Mouse (Mus musculus): ENCODE measurements around the gene Hist1h3f. TPM values are rescaled to one million over a fixed set of nuclear protein-coding genes. Genes with fewer than 3 reads are reported as not detected.
"Not testable (repeated sequence)": the region's sequence is repeated elsewhere in the genome, so short reads cannot be mapped to it uniquely, and the experiment has no call there.

Gene Hist1h3f
- polyA plus RNA-seq, 1 experiment from 2014 or later: not detected

DNA sequence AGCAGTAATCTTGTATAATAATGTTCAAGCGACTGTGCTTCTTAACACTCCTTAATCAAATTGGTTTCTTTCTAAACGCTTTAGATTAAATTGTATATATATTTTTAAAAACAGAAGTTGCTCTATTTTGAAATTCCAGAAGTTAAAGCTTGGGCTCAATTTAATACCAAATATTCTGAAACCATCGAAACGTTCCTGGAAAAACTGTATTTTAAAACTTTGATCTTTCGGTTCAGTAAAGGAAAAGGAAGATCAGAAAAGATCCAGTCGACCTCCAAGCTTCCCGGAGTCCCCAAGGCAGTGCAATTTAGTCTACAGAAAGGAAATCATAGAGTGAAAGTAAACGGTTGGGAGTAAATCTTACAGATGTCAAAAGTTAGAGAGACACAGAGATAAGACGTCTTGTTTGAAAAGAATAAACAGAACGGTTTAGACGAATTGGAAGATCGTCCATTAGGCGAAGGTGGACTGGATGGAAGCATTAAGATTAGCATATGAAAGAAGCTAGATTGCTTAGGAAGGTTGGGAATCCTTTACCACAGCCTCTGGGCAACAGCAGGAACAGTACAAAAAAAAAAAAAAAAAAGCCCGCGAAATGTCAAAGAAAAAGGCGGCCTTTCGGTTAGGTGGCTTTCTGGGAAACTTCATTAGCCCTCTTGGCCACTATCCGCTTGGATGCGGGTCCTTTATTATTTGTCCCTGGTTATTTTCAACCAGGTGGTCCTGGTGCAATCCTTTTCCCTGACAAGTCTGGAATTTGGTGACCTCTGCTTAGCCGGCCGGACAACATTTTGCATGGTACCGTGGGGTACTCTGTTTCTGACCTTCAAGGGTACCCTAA, 42.5 kb downstream of the Hist1h3f start:
- Histone ChIP-seq H3K27ac (peak overlapping the region; percentile 81), H3K79me2 (ENCODE audit: inconsistent target) (no peaks in the 10 kb centered on the region), H3K36me3 (ENCODE audit: inconsistent target) (no peaks in the 10 kb centered on the region), H3K4me3 (ENCODE audit: inconsistent target) (peak overlapping the region; percentile 43)
- WGBS (ENCODE audit: missing documents): 6% methylated on average over 22 of the region's 22 CpGs

DNA sequence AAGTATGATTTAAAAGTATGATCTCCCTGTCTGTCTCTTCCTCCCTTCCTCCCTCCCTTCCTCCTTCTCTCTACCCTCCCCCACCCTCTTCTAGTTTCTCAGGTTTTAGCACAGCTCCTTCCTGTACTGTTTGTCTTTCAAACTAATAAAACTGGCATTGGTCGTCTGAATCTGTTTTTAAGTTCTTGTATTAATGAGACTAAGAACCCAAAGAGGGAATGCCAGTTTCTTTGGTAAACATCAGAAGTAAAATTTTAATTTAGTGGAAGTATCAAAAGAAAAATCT, 43.0 kb downstream of the Hist1h3f start:
- Histone ChIP-seq H3K4me3 (ENCODE audit: inconsistent target) (peak overlapping the region; percentile 43), H3K27ac (peak overlapping the region; percentile 81), H3K79me2 (ENCODE audit: inconsistent target) (no peaks in the 10 kb centered on the region), H3K36me3 (ENCODE audit: inconsistent target) (no peaks in the 10 kb centered on the region)
- no CpG with 5 or more reads among the region's 1 CpGs for WGBS (ENCODE audit: missing documents)

DNA sequence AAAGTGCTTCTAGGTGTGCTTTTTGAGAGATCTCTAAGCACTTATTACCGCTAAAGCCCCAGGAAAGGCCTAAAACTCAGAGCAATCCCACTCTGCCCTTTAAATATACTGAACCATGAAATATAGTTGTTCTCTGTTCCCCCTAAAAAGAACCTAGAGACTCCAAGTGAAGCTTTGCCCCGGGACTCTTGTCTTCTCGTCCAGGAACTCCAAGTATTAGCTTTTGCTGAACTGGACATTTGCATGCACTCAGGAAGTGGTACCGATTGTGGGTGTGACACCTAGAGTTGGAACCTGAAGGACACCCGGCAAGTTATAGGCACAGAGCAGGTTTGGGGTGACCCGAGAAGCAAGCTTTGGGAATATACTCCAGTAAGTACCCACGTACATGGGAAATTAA, 47.4 kb downstream of the Hist1h3f start:
- H3K36me3 ChIP-seq (ENCODE audit: inconsistent target): no peaks in the 10 kb centered on the region
- no peaks in the 10 kb centered on the region for H3K79me2 ChIP-seq (ENCODE audit: inconsistent target)
- H3K27ac ChIP-seq: no peak overlapping the region
- 92% methylated on average over 7 of the region's 7 CpGs for WGBS (ENCODE audit: missing documents)
- H3K4me3 ChIP-seq (ENCODE audit: inconsistent target): no peak overlapping the region

DNA sequence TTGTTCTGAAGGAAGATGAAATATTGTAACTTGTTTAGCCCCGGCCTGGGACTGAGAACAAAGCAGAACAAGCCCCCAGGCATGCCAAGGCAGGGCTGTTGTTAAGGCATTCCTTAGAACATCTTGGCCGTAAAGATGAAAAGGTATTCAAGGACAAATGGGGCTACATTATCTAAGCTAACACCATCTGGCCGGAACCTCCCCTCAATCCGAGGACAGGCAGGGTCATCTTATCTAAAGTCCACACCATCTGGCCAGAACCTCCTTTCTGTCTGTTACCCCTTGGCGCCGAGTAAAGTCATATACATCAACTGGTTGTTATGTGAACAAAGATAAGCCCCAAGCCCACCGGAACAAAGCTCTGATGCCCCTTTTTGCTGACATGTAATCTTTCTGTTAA, 48.0 kb downstream of the Hist1h3f start:
- 97% methylated on average over 5 of the region's 7 CpGs for WGBS (ENCODE audit: missing documents)
- H3K4me3 ChIP-seq (ENCODE audit: inconsistent target); H3K27ac ChIP-seq; H3K36me3 ChIP-seq (ENCODE audit: inconsistent target); H3K79me2 ChIP-seq (ENCODE audit: inconsistent target): not testable (repeated sequence)

DNA sequence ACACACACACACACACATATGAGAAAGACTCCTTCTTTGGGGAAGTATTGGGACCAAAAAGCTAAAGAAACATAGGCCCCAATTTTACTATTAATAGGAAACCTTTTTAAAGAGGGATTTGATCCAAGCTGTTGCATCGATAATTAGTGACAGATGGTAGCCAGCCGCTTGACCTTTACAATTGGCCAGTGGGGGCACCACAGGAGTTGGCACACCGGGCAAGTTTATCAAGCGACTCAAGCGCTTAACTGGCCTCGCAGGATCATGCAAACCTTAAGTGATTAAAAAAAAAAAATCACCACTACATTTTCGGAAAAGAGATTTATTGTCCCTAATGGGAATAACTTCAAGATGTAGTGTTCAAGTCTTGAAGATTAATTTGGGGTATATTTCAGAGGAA, 48.8 kb downstream of the Hist1h3f start:
- 83% methylated on average over 7 of the region's 7 CpGs for WGBS (ENCODE audit: missing documents)
- Histone ChIP-seq H3K27ac (no peak overlapping the region), H3K36me3 (ENCODE audit: inconsistent target) (no peaks in the 10 kb centered on the region), H3K79me2 (ENCODE audit: inconsistent target) (no peaks in the 10 kb centered on the region), H3K4me3 (ENCODE audit: inconsistent target) (no peak overlapping the region)

DNA sequence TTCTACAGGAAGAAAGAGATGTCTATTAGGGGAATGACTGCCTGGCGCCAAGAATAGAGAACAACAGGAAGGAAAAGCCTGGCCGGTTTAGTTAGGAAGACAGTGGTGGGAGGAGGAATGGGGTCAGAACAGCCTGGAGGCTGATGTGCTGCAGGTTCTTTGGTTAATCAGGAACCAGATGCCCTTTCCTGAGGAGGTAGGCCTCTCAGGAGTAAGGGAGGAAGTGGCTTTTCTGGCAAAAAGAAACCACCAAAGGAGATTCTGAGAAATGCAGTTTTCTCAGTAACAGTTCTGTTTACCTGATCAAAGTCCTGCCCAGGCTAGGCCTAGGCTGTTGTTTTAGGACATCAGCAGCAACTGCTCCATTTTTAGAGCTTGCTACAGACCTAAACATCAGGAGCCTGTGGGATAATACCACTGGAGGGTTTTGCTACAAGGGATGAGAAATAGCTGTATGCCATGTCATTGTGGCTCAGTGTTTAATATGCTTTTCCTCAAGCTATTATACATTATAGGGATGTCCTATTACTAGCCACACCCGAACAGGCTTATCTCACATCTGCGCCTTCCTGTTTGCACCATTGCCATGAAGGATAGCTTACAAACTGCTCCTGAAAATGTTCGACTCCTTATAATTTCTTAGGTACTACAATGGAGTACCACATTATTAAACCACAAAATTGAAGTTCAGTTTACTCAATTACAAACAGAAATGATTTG, 49.4 kb downstream of the Hist1h3f start:
- no peaks in the 10 kb centered on the region for H3K36me3 ChIP-seq (ENCODE audit: inconsistent target)
- no peak overlapping the region for H3K4me3 ChIP-seq (ENCODE audit: inconsistent target)
- 33% methylated on average over 5 of the region's 5 CpGs for WGBS (ENCODE audit: missing documents)
- no peak overlapping the region for H3K27ac ChIP-seq
- no peaks in the 10 kb centered on the region for H3K79me2 ChIP-seq (ENCODE audit: inconsistent target)

Other genes with a start within 250 kb of the Hist1h3f start
- gene Zfp322a, start 174.8 kb upstream of the Hist1h3f start, polyA plus RNA-seq (2018): 12.3 to 19.9 TPM (median 12.8 TPM) in 3 replicates
- 3.5 to 4.4 TPM (median 3.7 TPM) in 3 replicates for gene Abt1, start 120.2 kb upstream of the Hist1h3f start, polyA plus RNA-seq (2018)
- gene Btn1a1, start 78.2 kb upstream of the Hist1h3f start, polyA plus RNA-seq (2018): not detected in 3 replicates
- not detected in 3 replicates for gene Btn2a2, start 55.2 kb upstream of the Hist1h3f start, polyA plus RNA-seq (2018)
- 1.0 to 1.9 TPM in 2 of 3 replicates, not detected in the other for gene Hist1h4h, start 13.0 kb upstream of the Hist1h3f start, polyA plus RNA-seq (2018)
- not detected in 3 replicates for gene Hist1h2af, start 10.1 kb upstream of the Hist1h3f start, polyA plus RNA-seq (2018)
- not detected in 3 replicates for gene Hist1h3g, start 8.6 kb upstream of the Hist1h3f start, polyA plus RNA-seq (2018)
- 0.09 to 0.34 TPM (median 0.15 TPM) in 3 replicates for gene Hist1h2bh, start 660 bp upstream of the Hist1h3f start, polyA plus RNA-seq (2018)
- gene Hist1h4f, start 7.6 kb downstream of the Hist1h3f start, polyA plus RNA-seq (2018): not detected in 3 replicates
- gene Hist1h1d, start 9.2 kb downstream of the Hist1h3f start, polyA plus RNA-seq (2018): 0.05 to 0.10 TPM (median 0.10 TPM) in 3 replicates
- 0.26 TPM in 1 of 3 replicates, not detected in the others for gene Hist1h3e, start 18.3 kb downstream of the Hist1h3f start, polyA plus RNA-seq (2018)
- gene Hist1h2ae, start 27.2 kb downstream of the Hist1h3f start, polyA plus RNA-seq (2018): 0.70 to 2.0 TPM (median 0.90 TPM) in 3 replicates
- gene Hist1h2bg, start 27.3 kb downstream of the Hist1h3f start, polyA plus RNA-seq (2018): 0.65 to 7.9 TPM (median 2.9 TPM) in 3 replicates
- not detected in 3 replicates for gene Hist1h2bf, start 30.1 kb downstream of the Hist1h3f start, polyA plus RNA-seq (2018)
- gene Hist1h2ad, start 30.3 kb downstream of the Hist1h3f start, polyA plus RNA-seq (2018): not detected in 3 replicates
- 0.13 to 1.1 TPM in 2 of 3 replicates, not detected in the other for gene Hist1h3d, start 31.7 kb downstream of the Hist1h3f start, polyA plus RNA-seq (2018)
- 0.13 TPM in 1 of 3 replicates, not detected in the others for gene Hist1h4d, start 37.5 kb downstream of the Hist1h3f start, polyA plus RNA-seq (2018)
- 0.35 to 1.0 TPM (median 0.76 TPM) in 3 replicates for gene Hist1h2be, start 77.1 kb downstream of the Hist1h3f start, polyA plus RNA-seq (2018)
- 0.16 to 0.34 TPM (median 0.26 TPM) in 3 replicates for gene Hist1h1e, start 78.5 kb downstream of the Hist1h3f start, polyA plus RNA-seq (2018)
- gene Hist1h2ac, start 139.9 kb downstream of the Hist1h3f start, polyA plus RNA-seq (2018): 0.20 to 0.36 TPM (median 0.33 TPM) in 3 replicates
- gene Hist1h2bc, start 140.1 kb downstream of the Hist1h3f start, polyA plus RNA-seq (2018): 101 to 170 TPM (median 160 TPM) in 3 replicates
- gene Hist1h1t, start 151.8 kb downstream of the Hist1h3f start, polyA plus RNA-seq (2018): not detected in 3 replicates
- gene Hist1h4c, start 154.4 kb downstream of the Hist1h3f start, polyA plus RNA-seq (2018): 0.53 TPM in 1 of 3 replicates, not detected in the others
- 27.7 to 67.4 TPM (median 36.4 TPM) in 3 replicates for gene Hfe, start 166.8 kb downstream of the Hist1h3f start, polyA plus RNA-seq (2018)
- gene Hist1h1c, start 194.8 kb downstream of the Hist1h3f start, polyA plus RNA-seq (2018): 72.8 to 156 TPM (median 87.8 TPM) in 3 replicates
- gene Hist1h3c, start 201.6 kb downstream of the Hist1h3f start, polyA plus RNA-seq (2018): not detected in 3 replicates
- not detected in 3 replicates for gene Hist1h2bb, start 202.7 kb downstream of the Hist1h3f start, polyA plus RNA-seq (2018)
- not detected in 3 replicates for gene Hist1h2ab, start 207.1 kb downstream of the Hist1h3f start, polyA plus RNA-seq (2018)
- not detected in 3 replicates for gene Hist1h3b, start 208.2 kb downstream of the Hist1h3f start, polyA plus RNA-seq (2018)
- gene Hist1h4b, start 213.0 kb downstream of the Hist1h3f start, polyA plus RNA-seq (2018): 0.99 TPM in 1 of 3 replicates, not detected in the others
- not detected in 3 replicates for gene Hist1h4a, start 217.2 kb downstream of the Hist1h3f start, polyA plus RNA-seq (2018)
- not detected in 3 replicates for gene Hist1h3a, start 218.3 kb downstream of the Hist1h3f start, polyA plus RNA-seq (2018)
- gene Hist1h1a, start 219.6 kb downstream of the Hist1h3f start, polyA plus RNA-seq (2018): 0.43 TPM in 1 of 3 replicates, not detected in the others
- not detected in 3 replicates for gene Trim38, start 225.9 kb downstream of the Hist1h3f start, polyA plus RNA-seq (2018)